In the genomic region with DNA sequence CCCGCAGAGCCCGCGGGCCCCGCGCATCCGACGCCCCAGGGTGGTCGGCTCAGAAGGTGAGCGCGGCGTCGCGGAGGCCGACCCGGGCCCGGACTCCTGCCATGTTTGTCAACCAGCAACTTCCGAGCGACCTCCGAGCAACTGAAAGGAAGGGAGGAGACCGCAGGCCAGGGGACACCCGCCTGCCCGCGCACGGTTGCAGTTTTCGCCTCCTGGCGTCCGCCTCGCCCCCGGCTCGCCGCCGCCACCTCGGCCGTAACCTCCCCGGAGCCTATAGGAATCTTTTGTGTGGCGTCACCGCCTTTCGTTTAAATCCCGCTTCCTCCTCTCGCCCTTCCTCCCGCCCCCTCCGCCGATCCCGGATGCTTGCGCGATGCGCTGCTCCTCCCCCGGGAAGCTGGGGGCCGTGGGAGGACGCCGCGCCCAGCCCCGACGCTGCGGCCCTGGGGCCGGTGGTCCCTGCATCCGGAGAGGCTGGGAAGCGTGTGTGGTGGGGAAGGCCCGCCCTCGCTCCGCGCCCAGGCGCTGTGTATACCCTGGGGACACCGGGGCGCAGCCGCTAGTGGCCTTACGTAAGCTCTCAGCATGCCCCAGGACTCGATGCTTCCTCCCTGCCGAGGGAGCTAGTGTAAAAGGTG, we compare ENCODE assay signal across 8 mouse cellular contexts. TPM values are rescaled to one million over a fixed set of nuclear protein-coding genes. Genes with fewer than 3 reads are reported as not detected.
A peak's percentile ranks its signal among the peaks of the same experiment; 100 is the strongest.
DNase-seq lines count a peak whose midpoint lies in the region; ATAC-seq lines count a peak whose summit lies in the region.

A gene (minus strand): TSS at position 285 of the 638 bp plus-strand sequence.
A gene (plus strand): TSS at position 446 of the 638 bp plus-strand sequence.

- H3K27me3 ChIP-seq in hindbrain, embryonic 15.5 days, result no peaks in the 10 kb centered on the region

- under 1% methylated on average over 65 of the region's 69 CpGs for WGBS in hindbrain, embryonic 15.5 days
- WGBS in macrophage (ENCODE audit: missing documents), result under 1% methylated on average over 69 of the region's 69 CpGs

- ATAC-seq in hindbrain, embryonic 15.5 days (ENCODE audit: low FRiP score, low read depth), result peak; percentile 81

- peak within 1 kb of the TSS; percentile 92 for H3K9ac ChIP-seq in hindbrain, embryonic 15.5 days

- peak within 1 kb of the TSS; percentile 94 for H3K27ac ChIP-seq in hindbrain, embryonic 15.5 days (replicated peaks)
- peak within 1 kb of the TSS; percentile 72 for H3K27ac ChIP-seq in macrophage

- peaks cover 44% of the 10 kb centered on the region for H3K79me2 ChIP-seq in macrophage (ENCODE audit: inconsistent target)

- H3K9me3 ChIP-seq in hindbrain, embryonic 15.5 days, result no peaks in the 10 kb centered on the region

- H3K4me2 ChIP-seq in hindbrain, embryonic 15.5 days, result peak within 1 kb of the TSS; percentile 83

- peak within 1 kb of the TSS; percentile 82 for H3K4me3 ChIP-seq in hindbrain, embryonic 15.5 days
- H3K4me3 ChIP-seq in macrophage (ENCODE audit: inconsistent target), result peak within 1 kb of the TSS; percentile 63

- DNase-seq in R1 (ENCODE audit: low read depth, low spot score), result peak; percentile 92
- DNase-seq in cerebellum, postnatal 25 days, result peak; percentile 91 to 92
- peak; percentile 93 to 94 for DNase-seq in frontal cortex, postnatal 36 days (ENCODE audit: low spot score in 2 of 2)
- peak; percentile 85 to 93 for DNase-seq in left cerebral cortex, adult 18-20 months (ENCODE audit: low spot score in 2 of 2)
- DNase-seq in right cerebral cortex, adult 18-20 months, result peak; percentile 94
- DNase-seq in urinary bladder, postnatal 10 days (ENCODE audit: low spot score), result peak; percentile 47

- H3K36me3 ChIP-seq in hindbrain, embryonic 15.5 days, result no peaks in the 10 kb centered on the region
- peaks cover 7% of the 10 kb centered on the region; the same call in 1 of the 2 replicates for H3K36me3 ChIP-seq in macrophage (ENCODE audit: inconsistent target)

- H3K4me1 ChIP-seq in hindbrain, embryonic 15.5 days (replicated peaks), result peaks cover 50% of the 10 kb centered on the region

RNA-seq across cellular contexts. Expression of the first gene that starts in this region (rescaled TPM):
- polyA plus RNA-seq in hindbrain, embryonic 15.5 days (2015; fragmentation: Nextera tagmentation; extraction: Ambion mirVana), result 11.1 and 11.5 TPM in 2 replicates
- 10 to 100 TPM; 26.3 to 29.2 TPM for total RNA-seq in left cerebral cortex, adult 18-20 months (2021)
- total RNA-seq in macrophage (2018; cell fraction: chromatin; rRNA removed), result 10 to 100 TPM in 25 of 26 experiments, 1 to 10 TPM in 1; 6.1 to 40.1 (median 19.3) TPM
- total RNA-seq in macrophage (2018; cell fraction: cytosol; rRNA removed), result 10 to 100 TPM; 19.1 to 84.1 (median 40.0) TPM
- total RNA-seq in macrophage (2018; cell fraction: nucleus; rRNA removed), result 10 to 100 TPM; 18.6 to 77.8 (median 39.3) TPM
- polyA plus RNA-seq in macrophage (2018), result 14.0 to 25.1 TPM (median 23.6 TPM) in 3 replicates

RNA-seq across cellular contexts. Expression of the second gene that starts in this region (rescaled TPM):
- polyA plus RNA-seq in hindbrain, embryonic 15.5 days (2015; fragmentation: Nextera tagmentation; extraction: Ambion mirVana), result 67.1 and 79.1 TPM in 2 replicates
- total RNA-seq in left cerebral cortex, adult 18-20 months (2021), result 10 to 100 TPM; 60.4 to 62.3 TPM
- total RNA-seq in macrophage (2018; cell fraction: chromatin; rRNA removed), result 10 to 100 TPM in 4 of 26 experiments, 1 to 10 TPM in 22; 2.1 to 15.9 (median 6.4) TPM
- total RNA-seq in macrophage (2018; cell fraction: cytosol; rRNA removed), result 10 to 100 TPM; 32.0 to 58.9 (median 43.4) TPM
- total RNA-seq in macrophage (2018; cell fraction: nucleus; rRNA removed), result 10 to 100 TPM in 25 of 26 experiments, 1 to 10 TPM in 1; 4.8 to 28.3 (median 18.9) TPM
- 37.3 to 87.4 TPM (median 41.8 TPM) in 3 replicates for polyA plus RNA-seq in macrophage (2018)

Comparison
In these comparisons a context has a peak if more than half of its experiments do, and no peak if none do; other contexts are left out.
1. Peak in every context shown above with its lines: DNase-seq, ATAC-seq, H3K4me3 ChIP-seq and H3K27ac ChIP-seq.